Mouse (Mus musculus) gonadal fat pad, adult 2 months (tissue): Measurements from ENCODE around the gene 4930503B20Rik. TPM values are rescaled to one million over a fixed set of nuclear protein-coding genes. Genes with fewer than 3 reads are reported as not detected.

Source experiments
- DNase-seq: peaks from one replicate; pipeline ENCODE4 v3.0.0-alpha.2; 2012; ENCODE audit warnings: low read depth
- polyA plus RNA-seq: library from polyadenylated mRNA; depleted of rRNA; stranded (reverse); fragments of >200 nt; gene quantifications from 2 replicates; pipeline ENCODE4 v1.2.3, GENCODE M21; 2012

Gene 4930503B20Rik
- polyA plus RNA-seq, 1 experiment = 0.76 TPM

- no peak for DNase-seq
These were observed 1.3 kb upstream of the 4930503B20Rik start for GRCm38 (mm10) chr3:146652431-146652830.

GRCm38 (mm10) chr3:146650716-146651115 lies 401 bp downstream of the 4930503B20Rik start:
- no peak for DNase-seq

- no peak for DNase-seq
These were observed 1.7 kb downstream of the 4930503B20Rik start for GRCm38 (mm10) chr3:146649311-146649894.

GRCm38 (mm10) chr3:146641818-146642427 lies 9.2 kb downstream of the 4930503B20Rik start:
- no peak for DNase-seq

- no peak for DNase-seq
These were observed 18.6 kb downstream of the 4930503B20Rik start for GRCm38 (mm10) chr3:146632506-146632905.

GRCm38 (mm10) chr3:146628227-146628982 lies 22.7 kb downstream of the 4930503B20Rik start:
- DNase-seq = no peak

GRCm38 (mm10) chr3:146625766-146626165 lies 25.4 kb downstream of the 4930503B20Rik start:
- DNase-seq = no peak

- DNase-seq = no peak
These were observed 29.2 kb downstream of the 4930503B20Rik start for GRCm38 (mm10) chr3:146621966-146622365.

GRCm38 (mm10) chr3:146620555-146621249 lies 30.4 kb downstream of the 4930503B20Rik start:
- DNase-seq = no peak

GRCm38 (mm10) chr3:146620101-146620500 lies 31.0 kb downstream of the 4930503B20Rik start:
- DNase-seq = no peak

GRCm38 (mm10) chr3:146618357-146618756 lies 32.8 kb downstream of the 4930503B20Rik start:
- no peak for DNase-seq

- DNase-seq = no peak
These were observed 33.2 kb downstream of the 4930503B20Rik start for GRCm38 (mm10) chr3:146617946-146618345.

- no peak for DNase-seq
These were observed 34.4 kb downstream of the 4930503B20Rik start for GRCm38 (mm10) chr3:146616533-146617283.

GRCm38 (mm10) chr3:146615496-146615895 lies 35.6 kb downstream of the 4930503B20Rik start, which contains the start of gene Dnase2b:
TSS of gene Dnase2b (minus strand) at chr3:146615596.
- DNase-seq = no peak

- no peak for DNase-seq
These were observed 39.3 kb downstream of the 4930503B20Rik start for GRCm38 (mm10) chr3:146611821-146612220.

- no peak for DNase-seq
These were observed 39.9 kb downstream of the 4930503B20Rik start for GRCm38 (mm10) chr3:146611261-146611660.

GRCm38 (mm10) chr3:146610322-146610721 lies 40.8 kb downstream of the 4930503B20Rik start:
- DNase-seq = no peak

- DNase-seq = no peak
These were observed 43.7 kb downstream of the 4930503B20Rik start for GRCm38 (mm10) chr3:146607368-146607767.

- DNase-seq = no peak
These were observed 46.5 kb downstream of the 4930503B20Rik start for GRCm38 (mm10) chr3:146604647-146605046.

- no peak for DNase-seq
These were observed 48.6 kb downstream of the 4930503B20Rik start for GRCm38 (mm10) chr3:146602531-146602930.

GRCm38 (mm10) chr3:146601205-146601604 lies 49.9 kb downstream of the 4930503B20Rik start:
- DNase-seq = no peak
